Mouse (Mus musculus) cerebellum, adult 11-12 months (tissue): ENCODE measurements around the gene D5Ertd579e.
"Not testable (repeated sequence)": the region's sequence is repeated elsewhere in the genome, so short reads cannot be mapped to it uniquely, and the experiment has no call there.

Experiments used
- DNase-seq: peaks from one replicate; pipeline ENCODE4 v3.0.0; 2022

Gene D5Ertd579e

GRCm38 (mm10) chr5:36678799-36679198 is 17.0 kb downstream of the D5Ertd579e start:
- no peak for DNase-seq

- DNase-seq = no peak
These were observed 17.9 kb downstream of the D5Ertd579e start for GRCm38 (mm10) chr5:36677907-36678306.

GRCm38 (mm10) chr5:36675466-36675865 is 20.4 kb downstream of the D5Ertd579e start:
- no peak for DNase-seq

- DNase-seq = no peak
These were observed 21.0 kb downstream of the D5Ertd579e start for GRCm38 (mm10) chr5:36674658-36675433.

GRCm38 (mm10) chr5:36669021-36670008 is 26.5 kb downstream of the D5Ertd579e start:
- no peak for DNase-seq

GRCm38 (mm10) chr5:36668572-36668971 is 27.3 kb downstream of the D5Ertd579e start:
- DNase-seq = no peak

GRCm38 (mm10) chr5:36667986-36668385 is 27.8 kb downstream of the D5Ertd579e start:
- not testable (repeated sequence) for DNase-seq

- no peak for DNase-seq
These were observed 28.7 kb downstream of the D5Ertd579e start for GRCm38 (mm10) chr5:36667165-36667564.

- DNase-seq = not testable (repeated sequence)
These were observed 29.1 kb downstream of the D5Ertd579e start for GRCm38 (mm10) chr5:36666699-36667098.

GRCm38 (mm10) chr5:36663329-36663728 is 32.5 kb downstream of the D5Ertd579e start:
- DNase-seq = no peak

GRCm38 (mm10) chr5:36660977-36661760 is 34.7 kb downstream of the D5Ertd579e start:
- not testable (repeated sequence) for DNase-seq

- no peak for DNase-seq
These were observed 70.2 kb downstream of the D5Ertd579e start for GRCm38 (mm10) chr5:36625612-36626011.

GRCm38 (mm10) chr5:36623670-36624069 is 72.2 kb downstream of the D5Ertd579e start:
- no peak for DNase-seq

- no peak for DNase-seq
These were observed 74.8 kb downstream of the D5Ertd579e start for GRCm38 (mm10) chr5:36621058-36621449.

GRCm38 (mm10) chr5:36620409-36621057 is 75.3 kb downstream of the D5Ertd579e start:
- no peak for DNase-seq

GRCm38 (mm10) chr5:36618890-36619289 is 76.9 kb downstream of the D5Ertd579e start:
- DNase-seq = no peak

GRCm38 (mm10) chr5:36618356-36618755 is 77.5 kb downstream of the D5Ertd579e start:
- no peak for DNase-seq

- no peak for DNase-seq
These were observed 81.7 kb downstream of the D5Ertd579e start for GRCm38 (mm10) chr5:36614124-36614523.

- no peak for DNase-seq
These were observed 86.8 kb downstream of the D5Ertd579e start for GRCm38 (mm10) chr5:36608939-36609499.

- DNase-seq = peak; percentile 46
These were observed 92.8 kb downstream of the D5Ertd579e start for GRCm38 (mm10) chr5:36603031-36603430.

- no peak for DNase-seq
These were observed 93.8 kb downstream of the D5Ertd579e start for GRCm38 (mm10) chr5:36602028-36602427.

- DNase-seq = no peak
These were observed 94.3 kb downstream of the D5Ertd579e start for GRCm38 (mm10) chr5:36601492-36601891.
